Mouse (Mus musculus) adrenal gland, adult 2 months (tissue): ENCODE data around the gene Aebp1. TPM values are rescaled to one million over a fixed set of nuclear protein-coding genes. Genes with fewer than 3 reads are reported as not detected.

Experiments
- polyA plus RNA-seq: library from polyadenylated mRNA; depleted of rRNA; stranded (reverse); fragments of >200 nt; gene quantifications from 2 replicates; pipeline ENCODE4 v1.2.3, GENCODE M21; 2012; rRNA removed
- total RNA-seq, 2 experiments: library from RNA; stranded (reverse); gene quantifications; 2 replicates each; pipeline ENCODE4 v1.2.3; 2021

The Aebp1 gene
- total and polyA plus RNA-seq, 3 experiments = 390 to 692 (median 452) TPM

Other genes starting within 250 kb of the Aebp1 start
- 100 to 1,000 TPM; 137 to 178 TPM for gene Mrps24, start 146.3 kb upstream of the Aebp1 start, total RNA-seq
- 740 and 796 TPM in 2 replicates for gene Mrps24, start 146.3 kb upstream of the Aebp1 start, polyA plus RNA-seq
- gene Urgcp, start 99.6 kb upstream of the Aebp1 start, total RNA-seq = 10 to 100 TPM; 63.8 to 65.2 TPM
- gene Urgcp, start 99.6 kb upstream of the Aebp1 start, polyA plus RNA-seq = 30.6 and 34.0 TPM in 2 replicates
- gene Dbnl, start 73.5 kb upstream of the Aebp1 start, total RNA-seq = 10 to 100 TPM; 66.6 to 79.3 TPM
- gene Dbnl, start 73.5 kb upstream of the Aebp1 start, polyA plus RNA-seq = 45.7 and 58.2 TPM in 2 replicates
- not detected for gene Pgam2, start 58.2 kb upstream of the Aebp1 start, total RNA-seq
- gene Pgam2, start 58.2 kb upstream of the Aebp1 start, polyA plus RNA-seq = not detected in 2 replicates
- gene Polm, start 23.9 kb upstream of the Aebp1 start, total RNA-seq = 1 to 10 TPM; 5.6 to 7.6 TPM
- gene Polm, start 23.9 kb upstream of the Aebp1 start, polyA plus RNA-seq = 28.5 and 28.7 TPM in 2 replicates
- 10 to 100 TPM; 38.1 to 51.8 TPM for gene Pold2, start 16.3 kb downstream of the Aebp1 start, total RNA-seq
- gene Pold2, start 16.3 kb downstream of the Aebp1 start, polyA plus RNA-seq = 192 and 223 TPM in 2 replicates
- gene Myl7, start 36.8 kb downstream of the Aebp1 start, total RNA-seq = not detected
- 0.47 TPM in 1 of 2 replicates, not detected in the other for gene Myl7, start 36.8 kb downstream of the Aebp1 start, polyA plus RNA-seq
- gene Gck, start 88.1 kb downstream of the Aebp1 start, total RNA-seq = 1 to 10 TPM; 2.5 to 3.7 TPM
- 1.2 and 2.2 TPM in 2 replicates for gene Gck, start 88.1 kb downstream of the Aebp1 start, polyA plus RNA-seq
- 10 to 100 TPM; 70.9 to 73.8 TPM for gene Ykt6, start 93.7 kb downstream of the Aebp1 start, total RNA-seq
- 34.0 and 39.4 TPM in 2 replicates for gene Ykt6, start 93.7 kb downstream of the Aebp1 start, polyA plus RNA-seq
- gene Camk2b, start 204.4 kb downstream of the Aebp1 start, total RNA-seq = 10 to 100 TPM; 11.1 to 16.2 TPM
- 10.2 and 12.0 TPM in 2 replicates for gene Camk2b, start 204.4 kb downstream of the Aebp1 start, polyA plus RNA-seq